Mouse (Mus musculus): ENCODE results near the gene Nectin2. TPM values are rescaled to one million over a fixed set of nuclear protein-coding genes. Genes with fewer than 3 reads are reported as not detected.

Nectin2 gene
- polyA plus RNA-seq, 1 experiment: 8.9 TPM

- no peak for DNase-seq
- no peaks in the 10 kb centered on the region; the same call in 1 of the 2 replicates for H3K4me1 ChIP-seq (ENCODE audit: control insufficient read depth, insufficient read depth, low read length)
- TF ChIP-seq CTCF (IDR thresholded peaks at IDR 0.05; ENCODE audit: borderline replicate concordance, insufficient read depth, low read depth, low read length) (no peak), POLR2A (IDR thresholded peaks at IDR 0.05; ENCODE audit: borderline replicate concordance, insufficient read depth, low read length) (no peak)
- no peak overlapping the region for H3K27ac ChIP-seq (ENCODE audit: insufficient read depth, low read length)
- H3K27me3 ChIP-seq (ENCODE audit: control insufficient read depth, insufficient read depth, low read length): no peaks in the 10 kb centered on the region
- H3K4me3 ChIP-seq (replicated peaks; ENCODE audit: insufficient read depth, low read depth, low read length): no peak overlapping the region
- WGBS: 29% methylated on average over 7 of the region's 7 CpGs
Observed at GRCm38 (mm10) chr7:19753587-19753986, 3.3 kb upstream of the Nectin2 start.

DNA sequence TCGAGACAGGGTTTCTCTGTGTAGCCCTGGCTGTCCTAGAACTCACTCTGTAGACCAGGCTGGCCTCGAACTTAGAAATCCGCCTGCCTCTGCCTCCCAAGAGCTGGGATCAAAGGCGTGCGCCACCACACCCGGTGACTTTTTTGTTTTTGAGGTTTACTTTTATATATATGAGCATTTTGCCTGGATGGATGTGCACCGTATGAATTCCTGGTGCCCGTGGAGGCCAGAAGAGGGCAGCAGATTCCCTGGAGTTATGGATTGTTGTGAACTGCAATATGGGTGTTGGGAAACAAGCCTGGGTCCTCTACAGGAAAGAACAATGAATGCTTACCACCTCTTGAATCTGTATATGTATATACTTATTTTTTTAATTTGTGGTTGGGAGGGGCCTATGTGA lies 2.4 kb upstream of the Nectin2 start:
- no peak for TF ChIP-seq POLR2A (IDR thresholded peaks at IDR 0.05; ENCODE audit: borderline replicate concordance, insufficient read depth, low read length)
- no peak for TF ChIP-seq CTCF (IDR thresholded peaks at IDR 0.05; ENCODE audit: borderline replicate concordance, insufficient read depth, low read depth, low read length)
- WGBS: 74% methylated on average over 8 of the region's 8 CpGs
- H3K27me3 ChIP-seq (ENCODE audit: control insufficient read depth, insufficient read depth, low read length): no peaks in the 10 kb centered on the region
- no peak overlapping the region for H3K27ac ChIP-seq (ENCODE audit: insufficient read depth, low read length)
- no peak for DNase-seq
- H3K4me3 ChIP-seq (replicated peaks; ENCODE audit: insufficient read depth, low read depth, low read length): no peak overlapping the region
- H3K4me1 ChIP-seq (ENCODE audit: control insufficient read depth, insufficient read depth, low read length): no peaks in the 10 kb centered on the region; the same call in 1 of the 2 replicates

DNA sequence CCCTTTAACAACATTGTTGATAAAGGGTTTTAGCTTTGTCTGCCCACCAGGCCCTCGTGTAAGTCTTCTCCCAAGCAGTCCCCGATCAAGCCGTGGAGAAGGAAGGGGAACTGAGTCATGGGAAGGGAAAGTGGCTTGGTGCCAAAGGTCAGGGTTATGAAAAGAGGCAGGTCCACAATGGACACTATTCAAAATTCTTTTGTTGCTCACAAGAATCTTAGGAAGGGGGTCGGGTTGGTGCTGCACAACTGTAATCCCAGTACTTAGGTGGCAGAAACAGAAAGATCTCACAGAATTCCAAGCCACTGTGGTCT lies 744 bp upstream of the Nectin2 start:
- WGBS: 57% methylated on average over 4 of the region's 4 CpGs
- no peak overlapping the region for H3K4me3 ChIP-seq (replicated peaks; ENCODE audit: insufficient read depth, low read depth, low read length)
- no peak for DNase-seq
- no peak overlapping the region for H3K27ac ChIP-seq (ENCODE audit: insufficient read depth, low read length)
- TF ChIP-seq CTCF (IDR thresholded peaks at IDR 0.05; ENCODE audit: borderline replicate concordance, insufficient read depth, low read depth, low read length) (no peak), POLR2A (IDR thresholded peaks at IDR 0.05; ENCODE audit: borderline replicate concordance, insufficient read depth, low read length) (no peak)
- no peaks in the 10 kb centered on the region for H3K27me3 ChIP-seq (ENCODE audit: control insufficient read depth, insufficient read depth, low read length)
- H3K4me1 ChIP-seq (ENCODE audit: control insufficient read depth, insufficient read depth, low read length): no peaks in the 10 kb centered on the region; the same call in 1 of the 2 replicates

DNA sequence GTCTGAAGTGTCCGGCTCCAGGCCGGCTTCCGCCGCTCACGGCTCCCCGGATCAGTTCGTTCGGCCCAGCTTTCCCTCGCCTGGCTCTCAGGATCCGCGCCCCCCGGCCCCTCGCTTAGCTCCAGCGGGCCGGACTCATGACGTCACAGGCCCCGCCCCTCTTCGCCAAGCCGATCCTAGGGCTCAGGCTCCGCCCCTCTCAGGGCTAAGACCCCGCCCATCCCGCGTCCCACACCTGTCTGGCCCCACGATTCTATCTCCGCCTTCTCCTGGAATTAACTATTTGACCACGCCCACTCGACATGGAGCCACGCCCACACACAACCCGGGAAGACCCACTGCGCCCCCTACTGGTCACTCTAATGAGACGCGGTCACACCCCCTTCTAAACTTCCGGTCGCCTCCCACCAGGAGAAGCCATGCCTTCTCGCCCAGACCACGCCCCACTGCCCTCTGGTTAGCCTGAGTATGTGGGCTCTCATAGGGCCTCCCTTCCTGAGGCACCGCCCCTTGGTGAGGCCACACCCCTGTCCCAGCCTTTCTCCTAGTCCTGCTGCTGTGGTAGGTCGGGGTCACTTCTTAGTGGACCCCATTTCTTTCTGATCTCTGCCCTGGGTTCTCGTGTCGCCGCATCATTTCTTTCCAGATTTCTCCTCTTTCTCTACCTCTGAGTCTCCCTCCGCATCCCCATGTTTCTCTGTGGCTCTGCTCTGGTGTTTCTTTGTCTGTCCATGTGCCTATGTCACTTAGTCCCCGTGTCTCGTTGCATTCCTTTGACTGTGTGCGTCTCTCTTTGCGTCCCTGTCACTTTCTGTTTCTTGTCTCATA lies 680 bp downstream of the Nectin2 start:
- Histone ChIP-seq H3K4me3 (replicated peaks; ENCODE audit: insufficient read depth, low read depth, low read length) (peak overlapping the region; percentile 48), H3K27me3 (ENCODE audit: control insufficient read depth, insufficient read depth, low read length) (no peaks in the 10 kb centered on the region), H3K4me1 (ENCODE audit: control insufficient read depth, insufficient read depth, low read length) (no peaks in the 10 kb centered on the region; the same call in 1 of the 2 replicates), H3K27ac (ENCODE audit: insufficient read depth, low read length) (no peak overlapping the region)
- DNase-seq: peak; percentile 71 to 73
- WGBS: 1% methylated on average over 46 of the region's 46 CpGs
- TF ChIP-seq CTCF (IDR thresholded peaks at IDR 0.05; ENCODE audit: borderline replicate concordance, insufficient read depth, low read depth, low read length) (peak; percentile 44; the same call in 1 of the 2 replicates), POLR2A (IDR thresholded peaks at IDR 0.05; ENCODE audit: borderline replicate concordance, insufficient read depth, low read length) (no peak)

GRCm38 (mm10) chr7:19748219-19749195 lies 1.8 kb downstream of the Nectin2 start:
- no peak for TF ChIP-seq CTCF (IDR thresholded peaks at IDR 0.05; ENCODE audit: borderline replicate concordance, insufficient read depth, low read depth, low read length)
- TF ChIP-seq POLR2A (IDR thresholded peaks at IDR 0.05; ENCODE audit: borderline replicate concordance, insufficient read depth, low read length): no peak
- 2% methylated on average over 32 of the region's 32 CpGs for WGBS
- Histone ChIP-seq H3K4me3 (replicated peaks; ENCODE audit: insufficient read depth, low read depth, low read length) (peak overlapping the region; percentile 48), H3K4me1 (ENCODE audit: control insufficient read depth, insufficient read depth, low read length) (no peaks in the 10 kb centered on the region; the same call in 1 of the 2 replicates), H3K27me3 (ENCODE audit: control insufficient read depth, insufficient read depth, low read length) (no peaks in the 10 kb centered on the region), H3K27ac (ENCODE audit: insufficient read depth, low read length) (no peak overlapping the region)
- DNase-seq: no peak

DNA sequence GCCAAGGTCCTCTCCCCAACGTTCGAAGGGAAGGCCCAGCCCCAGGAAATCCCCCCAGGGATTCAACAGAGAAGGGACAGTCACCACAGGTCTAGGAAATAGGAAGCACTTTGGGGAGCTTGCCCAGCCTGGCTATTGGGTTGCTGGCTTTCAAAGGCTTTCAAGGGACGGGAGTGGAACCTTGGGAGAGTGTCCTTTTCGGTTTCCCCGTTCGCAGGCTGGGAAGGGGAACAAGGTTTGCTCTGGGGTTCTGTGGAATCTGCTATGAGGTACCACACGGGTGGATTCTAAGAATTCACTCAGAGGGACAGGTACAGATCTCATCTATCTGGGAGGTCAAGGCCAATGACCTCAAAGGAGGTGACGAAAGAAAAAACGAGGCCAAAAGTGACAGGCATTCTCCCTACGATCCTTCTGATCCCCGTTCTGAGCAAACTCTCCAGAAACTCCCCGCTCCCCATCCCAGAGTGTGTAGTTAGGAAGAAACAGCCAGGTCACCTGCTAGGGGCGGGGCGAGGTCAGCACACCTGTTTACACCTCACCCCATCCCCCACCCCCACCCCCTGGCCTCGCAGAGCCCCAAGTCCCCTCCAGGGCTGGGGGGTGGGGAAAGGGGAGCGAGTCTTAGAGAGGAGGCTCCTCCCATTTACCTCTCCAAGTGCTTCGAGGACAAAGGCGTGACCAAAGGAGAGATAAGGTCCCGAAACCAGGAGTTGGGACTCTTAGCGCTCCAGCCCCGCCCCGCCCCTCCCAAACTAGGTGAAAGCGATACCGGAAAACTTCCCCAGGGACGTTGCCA lies 2.7 kb downstream of the Nectin2 start:
- no peak overlapping the region for H3K27ac ChIP-seq (ENCODE audit: insufficient read depth, low read length)
- 20% methylated on average over 25 of the region's 25 CpGs for WGBS

More for the DNA sequence above, 2.7 kb downstream of the Nectin2 start:
- no peaks in the 10 kb centered on the region; the same call in 1 of the 2 replicates for H3K4me1 ChIP-seq (ENCODE audit: control insufficient read depth, insufficient read depth, low read length)
- H3K27me3 ChIP-seq (ENCODE audit: control insufficient read depth, insufficient read depth, low read length): no peaks in the 10 kb centered on the region
- H3K4me3 ChIP-seq (replicated peaks; ENCODE audit: insufficient read depth, low read depth, low read length): no peak overlapping the region
- TF ChIP-seq POLR2A (IDR thresholded peaks at IDR 0.05; ENCODE audit: borderline replicate concordance, insufficient read depth, low read length): no peak
- TF ChIP-seq CTCF (IDR thresholded peaks at IDR 0.05; ENCODE audit: borderline replicate concordance, insufficient read depth, low read depth, low read length): no peak
- DNase-seq: no peak

All from cerebellum, adult 2 months (tissue).